Mouse (Mus musculus) myocyte (in vitro differentiated cells): ENCODE results near the gene Gm9887.

Experiments used
- E2F4 ChIP-seq: IDR thresholded peaks from one replicate; pipeline ENCODE4 v1.6.1; 2011; ENCODE audit warnings: mild to moderate bottlenecking, control low read depth, moderate library complexity; ENCODE audit not compliant: insufficient read depth
- POLR2A ChIP-seq: IDR thresholded peaks from one replicate; pipeline ENCODE4 v1.6.1; 2011; ENCODE audit warnings: low read depth, mild to moderate bottlenecking, control low read depth, moderate library complexity; ENCODE audit not compliant: insufficient read length
- POLR2AphosphoS2 ChIP-seq: IDR thresholded peaks from one replicate; pipeline ENCODE4 v1.6.1; 2011; ENCODE audit warnings: low read depth, control low read depth; ENCODE audit not compliant: insufficient read length
- SRF ChIP-seq: IDR thresholded peaks from one replicate; pipeline ENCODE4 v1.6.1; 2011; ENCODE audit warnings: low read depth; ENCODE audit not compliant: control insufficient read depth, insufficient read length
- TCF12 ChIP-seq: IDR thresholded peaks from one replicate; pipeline ENCODE4 v1.6.1; 2011; ENCODE audit warnings: mild to moderate bottlenecking, control low read depth; ENCODE audit not compliant: poor library complexity, insufficient read depth, severe bottlenecking
- USF1 ChIP-seq: IDR thresholded peaks from one replicate; pipeline ENCODE4 v1.6.1; 2011; ENCODE audit warnings: low read depth, mild to moderate bottlenecking, control low read depth, moderate library complexity

GRCm38 (mm10) chr12:69331187-69331586, 41.1 kb downstream of the Gm9887 start:
- no peak for TF ChIP-seq POLR2A
- no peak for TF ChIP-seq USF1
- no peak for TF ChIP-seq POLR2AphosphoS2
- no peak for TF ChIP-seq E2F4
- no peak for TF ChIP-seq TCF12
- TF ChIP-seq SRF = no peak
